Mouse (Mus musculus) megakaryocyte, embryonic 14.5 days (primary cell): ENCODE data around the gene Hist1h1d. TPM values are rescaled to one million over a fixed set of nuclear protein-coding genes. Genes with fewer than 3 reads are reported as not detected.

Experiments used
- H3K27me3 ChIP-seq: replicated peaks from 2 replicates; pipeline ENCODE3; 2012; ENCODE audit warnings: inconsistent platforms
- H3K36me3 ChIP-seq: replicated peaks from 2 replicates; pipeline ENCODE3; 2012; ENCODE audit warnings: low read length, inconsistent platforms, mixed read lengths
- H3K4me1 ChIP-seq: 2 replicates; pipeline ENCODE4 v1.6.1; 2012; ENCODE audit warnings: inconsistent platforms
- H3K4me3 ChIP-seq: replicated peaks from 2 replicates; pipeline ENCODE3; 2012; ENCODE audit warnings: moderate library complexity, mild to moderate bottlenecking, inconsistent platforms
- H3K9me3 ChIP-seq: 2 replicates; pipeline ENCODE4 v1.6.1; 2012; ENCODE audit warnings: inconsistent platforms
- FLI1 ChIP-seq: IDR thresholded peaks from 2 replicates; pipeline ENCODE4 v1.6.1; 2012; ENCODE audit warnings: low read length, inconsistent platforms, mixed read lengths
- GATA1 ChIP-seq: IDR thresholded peaks from 3 replicates; pipeline ENCODE4 v1.6.1; 2012; ENCODE audit warnings: mixed read lengths, low read length, inconsistent platforms, borderline replicate concordance
- polyA plus RNA-seq: library from polyadenylated mRNA; stranded (reverse); fragments of >175 nt; gene quantifications from 2 replicates; pipeline ENCODE4 v1.2.3, GENCODE M21; 2012; ENCODE audit warnings: low replicate concordance; ENCODE audit not compliant: insufficient read depth

The Hist1h1d gene
- polyA plus RNA-seq: 0.36 and 2.1 TPM in 2 replicates

GRCm38 (mm10) chr13:23552962-23553361 lies at the start of gene Hist1h1d:
TSS of gene Hist1h1d (plus strand) at chr13:23553262.
- H3K27me3 ChIP-seq: no peaks in the 10 kb centered on the region
- peak within 1 kb of the TSS; percentile 15 for H3K4me3 ChIP-seq
- TF ChIP-seq FLI1 (no peak), GATA1 (no peak)

GRCm38 (mm10) chr13:23503797-23504196 lies 49.3 kb upstream of the Hist1h1d start:
- peak overlapping the region; percentile 53 for H3K4me3 ChIP-seq
- H3K4me1 ChIP-seq: peaks cover 65% of the 10 kb centered on the region
- H3K27me3 ChIP-seq: no peaks in the 10 kb centered on the region
- no peak for TF ChIP-seq GATA1
- TF ChIP-seq FLI1: no peak
- H3K36me3 ChIP-seq: no peaks in the 10 kb centered on the region
- H3K9me3 ChIP-seq: no peaks in the 10 kb centered on the region

More at GRCm38 (mm10) chr13:23552962-23553361, at the start of gene Hist1h1d:
- H3K4me1 ChIP-seq: peaks cover 72% of the 10 kb centered on the region
- no peaks in the 10 kb centered on the region for H3K9me3 ChIP-seq
- no peaks in the 10 kb centered on the region for H3K36me3 ChIP-seq

GRCm38 (mm10) chr13:23505662-23506345 lies 47.3 kb upstream of the Hist1h1d start:
- TF ChIP-seq FLI1 (no peak), GATA1 (no peak)
- H3K27me3 ChIP-seq: peaks cover 2% of the 10 kb centered on the region
- peaks cover 63% of the 10 kb centered on the region for H3K4me1 ChIP-seq

DNA sequence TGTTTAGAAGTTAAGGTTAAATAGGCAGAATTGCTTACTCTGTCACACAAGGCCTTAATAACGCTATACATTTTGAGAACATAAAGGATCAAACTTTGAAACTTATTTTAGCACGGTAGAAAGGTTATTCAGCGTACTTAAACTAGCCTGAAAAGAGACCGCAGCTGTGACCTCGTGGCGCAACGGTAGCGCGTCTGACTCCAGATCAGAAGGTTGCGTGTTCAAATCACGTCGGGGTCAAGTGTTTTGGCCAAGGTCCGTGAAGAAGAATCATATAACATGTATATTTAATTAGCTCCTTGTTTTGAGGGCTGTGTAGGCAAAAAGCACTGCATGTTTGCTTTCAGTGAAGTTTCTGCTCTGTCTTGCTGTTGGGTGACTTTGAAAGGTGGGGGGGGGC lies 46.7 kb upstream of the Hist1h1d start:
- Histone ChIP-seq H3K9me3 (no peaks in the 10 kb centered on the region), H3K4me3 (peak overlapping the region; percentile 89), H3K36me3 (no peaks in the 10 kb centered on the region), H3K27me3 (peaks cover 2% of the 10 kb centered on the region), H3K4me1 (peaks cover 62% of the 10 kb centered on the region)
- TF ChIP-seq GATA1: no peak
- TF ChIP-seq FLI1: no peak

More at GRCm38 (mm10) chr13:23505662-23506345, 47.3 kb upstream of the Hist1h1d start:
- no peaks in the 10 kb centered on the region for H3K9me3 ChIP-seq
- no peaks in the 10 kb centered on the region for H3K36me3 ChIP-seq
- H3K4me3 ChIP-seq: peak overlapping the region; percentile 89

GRCm38 (mm10) chr13:23506819-23507515 lies 46.1 kb upstream of the Hist1h1d start:
- H3K4me3 ChIP-seq: peak overlapping the region; percentile 89
- H3K4me1 ChIP-seq: peaks cover 56% of the 10 kb centered on the region

DNA sequence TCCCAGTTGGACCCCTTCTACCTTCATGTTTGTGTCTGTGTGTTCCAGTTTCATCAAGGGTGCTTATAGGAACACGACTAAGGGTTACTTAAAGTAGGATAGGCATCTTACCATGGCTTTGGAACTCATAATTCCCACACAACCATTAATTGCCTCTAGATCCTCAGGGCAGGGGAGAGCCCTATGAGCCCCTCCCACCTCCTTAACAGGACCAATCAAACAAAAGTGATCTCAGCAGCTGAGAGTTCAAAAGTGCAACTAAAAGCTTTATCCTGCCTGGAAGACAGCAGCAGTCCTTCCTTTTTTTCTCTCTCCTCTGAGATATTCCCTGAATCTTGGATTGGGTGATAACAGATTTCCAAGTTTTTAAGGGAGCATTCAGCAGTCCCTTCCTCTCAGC lies 42.9 kb upstream of the Hist1h1d start:
- TF ChIP-seq FLI1 (no peak), GATA1 (no peak)
- no peaks in the 10 kb centered on the region for H3K9me3 ChIP-seq
- peaks cover 34% of the 10 kb centered on the region for H3K4me1 ChIP-seq
- H3K4me3 ChIP-seq: no peak overlapping the region
- H3K36me3 ChIP-seq: no peaks in the 10 kb centered on the region
- peaks cover 2% of the 10 kb centered on the region for H3K27me3 ChIP-seq

More at GRCm38 (mm10) chr13:23506819-23507515, 46.1 kb upstream of the Hist1h1d start:
- no peaks in the 10 kb centered on the region for H3K9me3 ChIP-seq
- TF ChIP-seq GATA1: no peak
- no peak for TF ChIP-seq FLI1
- peaks cover 2% of the 10 kb centered on the region for H3K27me3 ChIP-seq
- no peaks in the 10 kb centered on the region for H3K36me3 ChIP-seq

GRCm38 (mm10) chr13:23513517-23513916 lies 39.5 kb upstream of the Hist1h1d start:
- TF ChIP-seq FLI1: no peak
- TF ChIP-seq GATA1: no peak
- H3K9me3 ChIP-seq: no peaks in the 10 kb centered on the region
- peaks cover 19% of the 10 kb centered on the region for H3K4me1 ChIP-seq
- no peak overlapping the region for H3K4me3 ChIP-seq
- no peaks in the 10 kb centered on the region for H3K36me3 ChIP-seq
- H3K27me3 ChIP-seq: peaks cover 2% of the 10 kb centered on the region

DNA sequence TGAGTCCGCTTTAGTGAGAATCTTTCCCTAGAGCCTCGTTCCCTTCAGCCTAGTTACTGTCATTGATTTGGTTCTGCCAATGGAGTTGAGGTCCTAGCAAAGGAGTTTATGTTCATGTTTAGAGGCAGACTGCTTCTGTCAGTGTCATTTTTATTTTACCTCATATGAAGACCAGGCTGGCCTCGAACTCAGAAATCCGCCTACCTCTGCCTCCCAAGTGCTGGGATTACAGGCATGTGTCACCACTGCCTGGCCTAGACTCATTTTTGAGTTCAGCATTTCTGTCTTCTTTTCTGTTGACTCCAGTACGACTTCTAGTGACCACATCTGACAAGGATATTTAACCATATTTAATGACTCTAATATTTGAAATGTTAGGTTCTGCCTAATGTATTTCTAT lies 37.8 kb upstream of the Hist1h1d start:
- Histone ChIP-seq H3K4me3 (no peak overlapping the region), H3K27me3 (peaks cover 2% of the 10 kb centered on the region), H3K4me1 (peaks cover 24% of the 10 kb centered on the region), H3K9me3 (no peaks in the 10 kb centered on the region), H3K36me3 (no peaks in the 10 kb centered on the region)
- TF ChIP-seq GATA1 (no peak), FLI1 (no peak)

DNA sequence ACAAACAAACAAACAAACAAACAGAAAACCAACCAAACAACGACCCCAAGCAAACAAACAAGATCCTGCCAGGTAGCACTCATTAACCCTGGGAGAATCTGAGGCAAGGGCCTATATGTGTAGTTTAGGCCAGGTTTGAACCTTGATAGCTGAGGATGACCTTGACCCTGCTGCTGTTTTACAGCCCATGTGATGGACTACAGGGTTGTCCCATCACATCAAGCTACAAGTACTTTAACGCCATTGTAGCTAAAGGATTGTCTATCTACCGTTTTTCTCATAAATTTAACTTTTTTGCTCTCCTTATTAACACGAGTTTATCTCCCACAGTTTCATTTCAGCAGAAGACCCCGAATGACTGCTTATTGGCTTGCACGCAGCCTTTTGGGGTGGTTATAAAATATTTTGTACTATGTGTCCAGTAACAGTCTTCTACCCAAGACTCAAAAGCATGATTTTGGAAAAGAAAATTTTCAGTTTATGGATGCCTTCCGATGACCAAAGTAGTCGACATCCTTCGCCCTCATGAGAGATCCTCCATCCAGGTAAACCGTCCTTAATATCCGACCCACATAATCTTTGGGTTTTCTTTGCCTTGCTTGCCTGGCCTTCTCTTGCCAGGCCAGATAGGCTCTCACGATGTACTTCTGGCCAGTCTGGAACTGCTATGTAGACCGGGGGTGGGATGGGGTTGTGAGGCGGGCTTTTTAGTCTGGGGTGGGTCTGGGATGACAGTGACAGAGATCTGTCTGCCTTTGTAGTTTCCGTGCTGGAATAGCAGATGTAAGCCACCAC lies 37.0 kb upstream of the Hist1h1d start:
- Histone ChIP-seq H3K27me3 (no peaks in the 10 kb centered on the region), H3K9me3 (no peaks in the 10 kb centered on the region), H3K36me3 (no peaks in the 10 kb centered on the region), H3K4me1 (peaks cover 29% of the 10 kb centered on the region), H3K4me3 (peak overlapping the region; percentile 44)
- TF ChIP-seq GATA1 (no peak), FLI1 (no peak)
